Mouse (Mus musculus) layer of hippocampus, postnatal 10 days (tissue): ENCODE data around the gene Sirt2. TPM values are rescaled to one million over a fixed set of nuclear protein-coding genes. Genes with fewer than 3 reads are reported as not detected.

Experiments
- DNase-seq, 2 experiments: peaks; one replicate each; pipeline ENCODE4 v3.0.0; 2021; ENCODE audit warnings: low spot score in 2 of 2
- total RNA-seq, 2 experiments: library from RNA; stranded (reverse); gene quantifications; 2 replicates each; pipeline ENCODE4 v1.2.3; 2021

The Sirt2 gene
- total RNA-seq, 2 experiments from 2014 or later: 150 to 167 TPM

GRCm38 (mm10) chr7:28794496-28794895 lies 28.0 kb downstream of the Sirt2 start:
- no peak for DNase-seq

GRCm38 (mm10) chr7:28795832-28796231 lies 29.3 kb downstream of the Sirt2 start:
- no peak for DNase-seq

GRCm38 (mm10) chr7:28796562-28796975 lies 30.0 kb downstream of the Sirt2 start:
- DNase-seq: peak; percentile 74 to 85

- no peak for DNase-seq
Measured at GRCm38 (mm10) chr7:28799994-28800393, 33.5 kb downstream of the Sirt2 start.

- DNase-seq: no peak
Measured at GRCm38 (mm10) chr7:28801451-28801850, 34.9 kb downstream of the Sirt2 start.

GRCm38 (mm10) chr7:28801901-28802670 lies 35.6 kb downstream of the Sirt2 start:
- no peak for DNase-seq

GRCm38 (mm10) chr7:28802846-28803588 lies 36.5 kb downstream of the Sirt2 start:
- no peak for DNase-seq

- DNase-seq: no peak
Measured at GRCm38 (mm10) chr7:28803756-28804155, 37.2 kb downstream of the Sirt2 start.

GRCm38 (mm10) chr7:28806869-28807268 lies 40.3 kb downstream of the Sirt2 start:
- no peak for DNase-seq

GRCm38 (mm10) chr7:28807641-28808220 lies 41.2 kb downstream of the Sirt2 start:
- no peak for DNase-seq

- no peak for DNase-seq
Measured at GRCm38 (mm10) chr7:28808221-28808941, 41.8 kb downstream of the Sirt2 start, which contains the start of gene Hnrnpl. TSS of gene Hnrnpl (plus strand) at chr7:28808541.

- peak; percentile 94 to 97 for DNase-seq
Measured at GRCm38 (mm10) chr7:28808957-28809393, 42.4 kb downstream of the Sirt2 start.

- peak; percentile 63 to 67 for DNase-seq
Measured at GRCm38 (mm10) chr7:28809401-28810089, 43.0 kb downstream of the Sirt2 start.

GRCm38 (mm10) chr7:28810107-28811066 lies 43.9 kb downstream of the Sirt2 start:
- peak; percentile 99 for DNase-seq

- peak; percentile 93 to 95 for DNase-seq
Measured at GRCm38 (mm10) chr7:28811228-28811627, 44.7 kb downstream of the Sirt2 start.

GRCm38 (mm10) chr7:28811640-28812275 lies 45.2 kb downstream of the Sirt2 start:
- DNase-seq: no peak

GRCm38 (mm10) chr7:28812436-28812835 lies 45.9 kb downstream of the Sirt2 start:
- peak in 1 of 2 experiments; percentile 13 for DNase-seq

- DNase-seq: no peak
Measured at GRCm38 (mm10) chr7:28812949-28813348, 46.4 kb downstream of the Sirt2 start.
